Comparison of ENCODE assay signal across 15 mouse cellular contexts in the genomic region with DNA sequence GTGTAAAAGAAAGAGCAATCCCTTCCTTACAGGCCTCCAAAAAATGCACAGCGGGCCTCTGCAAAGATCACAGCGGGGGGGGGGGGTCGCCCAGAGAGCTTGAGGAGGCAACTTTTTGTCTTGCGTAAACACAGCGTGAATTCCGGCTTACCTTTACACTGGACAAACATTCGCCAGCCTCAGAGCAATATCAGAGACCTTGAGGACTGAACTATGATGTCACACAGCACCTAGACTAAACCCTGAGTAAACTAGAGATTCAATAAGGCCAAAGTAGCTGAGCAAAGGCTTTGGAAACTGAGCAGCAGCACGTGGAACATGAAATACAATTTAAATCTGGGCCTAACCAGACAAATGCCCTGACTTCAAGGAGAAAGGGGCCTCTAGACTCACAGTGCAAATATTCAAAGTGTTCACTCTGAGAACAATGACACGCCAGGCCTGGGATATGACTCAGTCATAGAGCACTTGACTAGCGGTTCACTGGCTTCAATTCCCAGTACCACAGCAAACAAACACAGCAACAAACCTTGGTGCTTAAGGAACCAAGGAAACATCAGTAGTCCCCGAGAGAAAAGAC. TPM values are rescaled to one million over a fixed set of nuclear protein-coding genes. Genes with fewer than 3 reads are reported as not detected.
A peak's percentile ranks its signal among the peaks of the same experiment; 100 is the strongest.
DNase-seq lines count a peak whose midpoint lies in the region; ATAC-seq and TF ChIP-seq lines count a peak whose summit lies in the region.
"Had no signal": no experiment of that assay in that cellular context is flagged by ENCODE, and none has a peak within 500 bp of the region (broad histone marks: within the 10 kb centered on the region; RNA-seq: fewer than 3 reads in every experiment).

No protein-coding gene starts in this region.

- WGBS in stomach, embryonic 16.5 days, result 30% methylated on average over 11 of the region's 11 CpGs
- 32% methylated on average over 11 of the region's 11 CpGs for WGBS in hindbrain, embryonic 12.5 days

- H3K4me2 ChIP-seq in stomach, embryonic 16.5 days (ENCODE audit: low read depth, low read length), result no peak overlapping the region
- no peak overlapping the region for H3K4me2 ChIP-seq in hindbrain, embryonic 12.5 days (replicated peaks)

- no peaks in the 10 kb centered on the region for H3K79me2 ChIP-seq in MEL (ENCODE audit: control insufficient read depth, insufficient read depth, low read length, poor library complexity)

- no peaks in the 10 kb centered on the region for H3K9me3 ChIP-seq in MEL (replicated peaks; ENCODE audit: insufficient read depth, low read length)
- H3K9me3 ChIP-seq in stomach, embryonic 16.5 days (replicated peaks; ENCODE audit: control insufficient read depth, low read length), result no peaks in the 10 kb centered on the region
- H3K9me3 ChIP-seq in hindbrain, embryonic 12.5 days (replicated peaks), result no peaks in the 10 kb centered on the region
- H3K9me3 ChIP-seq: heart, embryonic 10.5 days; midbrain, embryonic 10.5 days had no signal

- H3K4me1 ChIP-seq in MEL (ENCODE audit: control insufficient read depth in 1 of 2, insufficient read depth in 2 of 2, low read length in 2 of 2), result no peaks in the 10 kb centered on the region
- no peaks in the 10 kb centered on the region for H3K4me1 ChIP-seq in stomach, embryonic 16.5 days (ENCODE audit: control insufficient read depth, insufficient read depth, low read length)
- no peaks in the 10 kb centered on the region for H3K4me1 ChIP-seq in hindbrain, embryonic 12.5 days
- H3K4me1 ChIP-seq: heart, embryonic 10.5 days had no signal

- no peak for TF ChIP-seq RAD21 in MEL (IDR thresholded peaks at IDR 0.05; ENCODE audit: low read depth, low read length)

- no peak for TF ChIP-seq EP300 in MEL (IDR thresholded peaks at IDR 0.05; ENCODE audit: low read depth in 1 of 2, low read length in 2 of 2)

- 0 out of 2 replicates have a peak overlapping the region, but pooled peaks have one; percentile 7 for H3K9ac ChIP-seq in MEL (ENCODE audit: control insufficient read depth, low read depth, low read length, poor library complexity, severe bottlenecking)
- H3K9ac ChIP-seq in stomach, embryonic 16.5 days (ENCODE audit: low read length), result no peak overlapping the region
- no peak overlapping the region for H3K9ac ChIP-seq in hindbrain, embryonic 12.5 days
- H3K9ac ChIP-seq: forebrain, postnatal 0 days had no signal

- no peak overlapping the region for H3K4me3 ChIP-seq in MEL (ENCODE audit: control insufficient read depth in 1 of 2, insufficient read depth in 1 of 2, low read depth in 2 of 2, low read length in 2 of 2)
- no peak overlapping the region for H3K4me3 ChIP-seq in stomach, embryonic 16.5 days (replicated peaks; ENCODE audit: low read length)
- H3K4me3 ChIP-seq in hindbrain, embryonic 12.5 days, result no peak overlapping the region
- H3K4me3 ChIP-seq: heart, embryonic 10.5 days; midbrain, embryonic 10.5 days had no signal

- H3K27me3 ChIP-seq in MEL (ENCODE audit: control insufficient read depth in 1 of 2, insufficient read depth in 2 of 2, low read length in 2 of 2), result no peaks in the 10 kb centered on the region
- H3K27me3 ChIP-seq in stomach, embryonic 16.5 days (ENCODE audit: control insufficient read depth, insufficient read depth, low read length), result peaks cover 7% of the 10 kb centered on the region; the same call in 1 of the 2 replicates
- peaks cover 78% of the 10 kb centered on the region for H3K27me3 ChIP-seq in hindbrain, embryonic 12.5 days

- H3K36me3 ChIP-seq in MEL (ENCODE audit: control insufficient read depth in 1 of 2, insufficient read depth in 2 of 2, low read length in 2 of 2), result no peaks in the 10 kb centered on the region; a peak in 1 of 4 replicates
- no peaks in the 10 kb centered on the region for H3K36me3 ChIP-seq in stomach, embryonic 16.5 days (ENCODE audit: control insufficient read depth, insufficient read depth, low read length)
- no peaks in the 10 kb centered on the region for H3K36me3 ChIP-seq in hindbrain, embryonic 12.5 days
- H3K36me3 ChIP-seq: heart, embryonic 10.5 days; midbrain, embryonic 10.5 days had no signal

- TF ChIP-seq POLR2A in MEL (IDR thresholded peaks at IDR 0.05; ENCODE audit: control insufficient read depth in 1 of 2, insufficient read depth in 1 of 2, low read depth in 1 of 2, low read length in 2 of 2, poor library complexity in 1 of 2), result no peak

- no peak for TF ChIP-seq CTCF in MEL (IDR thresholded peaks at IDR 0.05 in 2 of 3, conservative IDR thresholded peaks at IDR 0.05 in 1 of 3; ENCODE audit: control insufficient read depth in 1 of 3, insufficient read depth in 1 of 3, low read depth in 2 of 3, low read length in 3 of 3, poor library complexity in 1 of 3, severe bottlenecking in 1 of 3)

- ATAC-seq in stomach, embryonic 16.5 days (ENCODE audit: insufficient read depth, low FRiP score), result peak; percentile 53; the same call in 1 of the 2 replicates
- no peak for ATAC-seq in inflammation-experienced regulatory T-cells, adult 6 months
- no peak for ATAC-seq in hindbrain, embryonic 12.5 days (ENCODE audit: low FRiP score)
- ATAC-seq: forebrain, postnatal 0 days had no signal

- no peak overlapping the region for H3K27ac ChIP-seq in MEL (ENCODE audit: control insufficient read depth, low read depth, low read length)
- H3K27ac ChIP-seq in stomach, embryonic 16.5 days (ENCODE audit: low read length), result no peak overlapping the region
- no peak overlapping the region for H3K27ac ChIP-seq in hindbrain, embryonic 12.5 days
- H3K27ac ChIP-seq: heart, embryonic 10.5 days; midbrain, embryonic 10.5 days had no signal

- DNase-seq in adrenal gland, postnatal 14 days, result peak; percentile 8
- DNase-seq in adrenal gland, adult 8-10 months, result no peak
- no peak for DNase-seq in MEL (ENCODE audit: low read depth, low spot score)
- DNase-seq in fibroblast of lung, adult 2 months (ENCODE audit: low read depth), result peak; percentile 38
- DNase-seq in urinary bladder, adult 2 months (ENCODE audit: low spot score), result no peak
- DNase-seq: cerebellum, adult 2 months; forebrain, postnatal 0 days; gastrocnemius, postnatal 14 days; kidney, postnatal 10 days; right cerebral cortex, postnatal 25 days had no signal

TF ChIP-seq in MEL, 35 proteins besides CTCF, POLR2A, EP300 and RAD21:
- TF ChIP-seq ZC3H11A (IDR thresholded peaks at IDR 0.05; ENCODE audit: low read depth, low read length) (no peak), ETS1 (IDR thresholded peaks at IDR 0.05; ENCODE audit: low read depth, low read length) (no peak), JUND (IDR thresholded peaks at IDR 0.05; ENCODE audit: low read depth, low read length) (no peak), MEF2A (IDR thresholded peaks at IDR 0.05; ENCODE audit: extremely low read depth, insufficient replicate concordance, low read depth, low read length, poor library complexity, severe bottlenecking) (no peak), TBP (IDR thresholded peaks at IDR 0.05; ENCODE audit: low read depth, low read length) (no peak), USF2 (IDR thresholded peaks at IDR 0.05; ENCODE audit: borderline replicate concordance in 1 of 2, insufficient read depth in 1 of 2, low read depth in 1 of 2, low read length in 2 of 2) (no peak), TCF12 (IDR thresholded peaks at IDR 0.05; ENCODE audit: low read depth, low read length) (no peak), SMC3 (IDR thresholded peaks at IDR 0.05; ENCODE audit: low read depth, low read length) (no peak), SIN3A (IDR thresholded peaks at IDR 0.05; ENCODE audit: low read length) (no peak), MAX (IDR thresholded peaks at IDR 0.05; ENCODE audit: low read length) (no peak)

RNA-seq across cellular contexts. Expression of gene Zfx, which starts 28.8 kb away (rescaled TPM):
- total RNA-seq in adrenal gland, postnatal 14 days (2021), result 28.1 and 28.6 TPM in 2 replicates
- 10 to 100 TPM; 28.8 to 47.7 (median 41.3) TPM for total RNA-seq in adrenal gland, adult 8-10 months (2022)
- 16.0 and 16.5 TPM in 2 replicates for total RNA-seq in MEL (2012; rRNA removed)
- 10 to 100 TPM in 1 of 2 experiments, 1 to 10 TPM in 1; 10.0 to 21.4 TPM for polyA plus RNA-seq in MEL (2012; ENCODE audit: insufficient read depth in 1 of 2, insufficient read length in 2 of 2, low read depth in 1 of 2, low replicate concordance in 2 of 2, missing spikeins in 1 of 2)
- 26.9 and 27.1 TPM in 2 replicates for polyA plus RNA-seq in stomach, embryonic 16.5 days (2015; fragmentation: Nextera tagmentation; extraction: Ambion mirVana)
- 10 to 100 TPM; 28.7 to 48.4 (median 41.8) TPM for polyA plus RNA-seq in inflammation-experienced regulatory T-cells, adult 6 months (2017; shearing (Covaris generic))
- 11.2 and 11.3 TPM in 2 replicates for polyA plus RNA-seq in urinary bladder, adult 2 months (2012; rRNA removed)
- 26.4 and 28.2 TPM in 2 replicates for polyA plus RNA-seq in hindbrain, embryonic 12.5 days (2016; fragmentation: Nextera tagmentation; extraction: Ambion mirVana)

Comparison
In these comparisons a context has a peak if more than half of its experiments do, and no peak if none do; other contexts are left out.
1. DNase-seq: peak in adrenal gland, postnatal 14 days (single experiment) and fibroblast of lung, adult 2 months (single experiment); none in adrenal gland, adult 8-10 months (single experiment), MEL (single experiment) and urinary bladder, adult 2 months (single experiment).